Mouse (Mus musculus) E14TG2a.4 (cell line): ENCODE results near the gene Gm17190.

Experiments used
- CTCF ChIP-seq: conservative IDR thresholded peaks from 2 replicates; pipeline ENCODE4 v1.5.1; 2014; ENCODE audit warnings: low read length
- NANOG ChIP-seq: IDR thresholded peaks from 2 replicates; pipeline ENCODE4 v1.6.1; 2014; ENCODE audit warnings: borderline replicate concordance, low read length, mixed read lengths

- no peak for TF ChIP-seq CTCF
- no peak for TF ChIP-seq NANOG
Observed at GRCm38 (mm10) chr13:96090929-96091328, 9.1 kb downstream of the Gm17190 start.
